In genomic region chr8:124066325-124067058, GRCm38 (mm10) we compare ENCODE assay signal across 8 mouse cellular contexts. TPM values are rescaled to one million over a fixed set of nuclear protein-coding genes. Genes with fewer than 3 reads are reported as not detected.
DNase-seq lines count a peak whose midpoint lies in the region; ATAC-seq lines count a peak whose summit lies in the region.

No protein-coding gene starts in this region.

- H3K4me2 ChIP-seq in limb, embryonic 12.5 days: no peak overlapping the region
- no peak overlapping the region for H3K4me2 ChIP-seq in forebrain, embryonic 11.5 days (ENCODE audit: low read depth, low read length, severe bottlenecking)

- peak overlapping the region; percentile 57; the same call in 1 of the 2 replicates for H3K27ac ChIP-seq in limb, embryonic 12.5 days
- H3K27ac ChIP-seq in forebrain, embryonic 11.5 days (ENCODE audit: low read depth, low read length): no peak overlapping the region

- peak; percentile 15 for DNase-seq in embryo, embryonic 10.5 days (ENCODE audit: low spot score)
- DNase-seq in embryo, embryonic 11 days: no peak
- DNase-seq in thymus, adult 18-20 months: peak; percentile 34 to 50
- no peak for DNase-seq in cerebellum, postnatal 14 days
- DNase-seq in forebrain, embryonic 11.5 days (ENCODE audit: low spot score): no peak

- 56% methylated on average over 4 of the region's 4 CpGs for WGBS in limb, embryonic 12.5 days
- WGBS in forebrain, embryonic 11.5 days: 80% methylated on average over 4 of the region's 4 CpGs

- H3K9me3 ChIP-seq in limb, embryonic 12.5 days: no peaks in the 10 kb centered on the region
- no peaks in the 10 kb centered on the region for H3K9me3 ChIP-seq in forebrain, embryonic 11.5 days (ENCODE audit: control insufficient read depth, low read length)

- H3K4me1 ChIP-seq in limb, embryonic 12.5 days (replicated peaks): peaks cover 24% of the 10 kb centered on the region
- H3K4me1 ChIP-seq in forebrain, embryonic 11.5 days (replicated peaks; ENCODE audit: control insufficient read depth, insufficient read depth, low read length): no peaks in the 10 kb centered on the region

- ATAC-seq in granulocyte monocyte progenitor cell, adult 5-6 weeks (replicated peaks; ENCODE audit: poor library complexity, severe bottlenecking): peak; percentile 80
- no peak; the same call in 1 of the 2 replicates for ATAC-seq in limb, embryonic 12.5 days (ENCODE audit: insufficient number of reproducible peaks, insufficient read depth, low FRiP score, low TSS enrichment, low read depth)
- no peak for ATAC-seq in megakaryocyte-erythroid progenitor cell, adult 5-6 weeks (replicated peaks; ENCODE audit: low FRiP score, low TSS enrichment, poor library complexity, severe bottlenecking)
- no peak for ATAC-seq in forebrain, embryonic 11.5 days (replicated peaks; ENCODE audit: low FRiP score)

- H3K36me3 ChIP-seq in limb, embryonic 12.5 days: no peaks in the 10 kb centered on the region
- H3K36me3 ChIP-seq in forebrain, embryonic 11.5 days (ENCODE audit: control insufficient read depth, insufficient read depth, low read length): no peaks in the 10 kb centered on the region

- H3K4me3 ChIP-seq in limb, embryonic 12.5 days (replicated peaks): no peak overlapping the region
- H3K4me3 ChIP-seq in forebrain, embryonic 11.5 days (ENCODE audit: low read depth, low read length): no peak overlapping the region

- H3K9ac ChIP-seq in limb, embryonic 12.5 days (replicated peaks): no peak overlapping the region
- H3K9ac ChIP-seq in forebrain, embryonic 11.5 days (ENCODE audit: low read length): no peak overlapping the region

- H3K27me3 ChIP-seq in limb, embryonic 12.5 days: no peaks in the 10 kb centered on the region
- H3K27me3 ChIP-seq in forebrain, embryonic 11.5 days (ENCODE audit: control insufficient read depth, insufficient read depth, low read length): no peaks in the 10 kb centered on the region

RNA-seq across cellular contexts. Expression of gene Urb2, which starts 45.2 kb away (rescaled TPM):
- 27.8 and 29.2 TPM in 2 replicates for total RNA-seq in granulocyte monocyte progenitor cell, adult 5-6 weeks (2014; fragmentation: Nextera tagmentation)
- total RNA-seq in granulocyte monocyte progenitor cell, adult 5-6 weeks (2017): 23.6 and 27.2 TPM in 2 replicates
- polyA plus RNA-seq in limb, embryonic 12.5 days (2016; fragmentation: Nextera tagmentation; extraction: Ambion mirVana): 5.1 and 6.4 TPM in 2 replicates
- total RNA-seq in megakaryocyte-erythroid progenitor cell, adult 5-6 weeks (2014; fragmentation: Nextera tagmentation): 25.4 and 36.2 TPM in 2 replicates
- 28.0 and 28.1 TPM in 2 replicates for total RNA-seq in megakaryocyte-erythroid progenitor cell, adult 5-6 weeks (2017)
- 9.6 and 10.7 TPM in 2 replicates for polyA plus RNA-seq in forebrain, embryonic 11.5 days (2014; fragmentation: Nextera tagmentation; extraction: Ambion mirVana)

RNA-seq across cellular contexts. Expression of gene Taf5l, which starts 45.3 kb away (rescaled TPM):
- 27.9 and 36.4 TPM in 2 replicates for total RNA-seq in granulocyte monocyte progenitor cell, adult 5-6 weeks (2014; fragmentation: Nextera tagmentation)
- total RNA-seq in granulocyte monocyte progenitor cell, adult 5-6 weeks (2017): 33.9 and 37.4 TPM in 2 replicates
- polyA plus RNA-seq in limb, embryonic 12.5 days (2016; fragmentation: Nextera tagmentation; extraction: Ambion mirVana): 45.7 and 48.9 TPM in 2 replicates
- 58.2 and 60.6 TPM in 2 replicates for total RNA-seq in megakaryocyte-erythroid progenitor cell, adult 5-6 weeks (2014; fragmentation: Nextera tagmentation)
- total RNA-seq in megakaryocyte-erythroid progenitor cell, adult 5-6 weeks (2017): 34.3 and 52.8 TPM in 2 replicates
- polyA plus RNA-seq in forebrain, embryonic 11.5 days (2014; fragmentation: Nextera tagmentation; extraction: Ambion mirVana): 45.9 and 47.6 TPM in 2 replicates

Comparison
In these comparisons a context has a peak if more than half of its experiments do, and no peak if none do; other contexts are left out.
1. DNase-seq: peak in embryo, embryonic 10.5 days (single experiment) and thymus, adult 18-20 months (2 of 2); none in embryo, embryonic 11 days (single experiment), cerebellum, postnatal 14 days (0 of 2) and forebrain, embryonic 11.5 days (single experiment).